Mouse (Mus musculus) layer of hippocampus, adult 9-11 months (tissue): ENCODE measurements around the gene Bpifc.
A peak's percentile ranks its signal among the peaks of the same experiment; 100 is the strongest.

Experiments used
- DNase-seq: peaks from one replicate; pipeline ENCODE4 v3.0.0; 2022

The Bpifc gene

DNA sequence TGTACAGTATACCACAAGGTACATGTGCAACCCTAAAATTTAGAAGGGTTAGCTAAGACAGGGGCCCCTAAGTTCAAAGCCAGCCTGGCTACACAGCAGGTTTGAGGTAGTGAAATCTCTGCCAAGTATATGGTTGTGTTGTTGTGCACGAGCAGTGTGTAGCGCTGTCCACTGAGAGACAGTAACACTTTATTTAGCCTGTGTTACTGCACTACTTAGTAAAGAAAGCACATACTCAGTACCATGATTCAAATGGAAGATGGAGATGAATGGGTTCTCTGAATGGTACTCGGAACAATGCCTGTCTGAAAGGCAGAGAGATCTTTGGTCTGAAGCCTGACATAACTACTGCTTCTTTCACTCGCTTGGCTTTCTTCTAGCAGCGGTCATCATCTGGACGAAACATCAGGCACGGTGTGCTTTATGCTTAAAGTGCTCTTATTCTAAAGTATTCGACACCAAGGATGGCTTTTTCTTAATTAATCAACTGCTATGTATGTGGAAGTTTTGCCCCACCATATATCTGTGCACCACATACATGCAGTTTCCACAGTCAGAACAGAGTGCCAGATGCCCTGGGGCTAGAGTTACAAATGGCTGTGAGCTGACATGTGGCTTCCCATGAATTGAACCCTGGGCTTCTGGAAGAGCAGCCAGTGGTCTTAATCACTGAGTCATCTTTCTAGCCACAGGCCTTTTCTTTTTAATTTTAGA is 63.1 kb downstream of the Bpifc start:
- DNase-seq, result no peak

- DNase-seq, result no peak
These were observed 75.3 kb downstream of the Bpifc start for GRCm38 (mm10) chr10:85936280-85936965.

DNA sequence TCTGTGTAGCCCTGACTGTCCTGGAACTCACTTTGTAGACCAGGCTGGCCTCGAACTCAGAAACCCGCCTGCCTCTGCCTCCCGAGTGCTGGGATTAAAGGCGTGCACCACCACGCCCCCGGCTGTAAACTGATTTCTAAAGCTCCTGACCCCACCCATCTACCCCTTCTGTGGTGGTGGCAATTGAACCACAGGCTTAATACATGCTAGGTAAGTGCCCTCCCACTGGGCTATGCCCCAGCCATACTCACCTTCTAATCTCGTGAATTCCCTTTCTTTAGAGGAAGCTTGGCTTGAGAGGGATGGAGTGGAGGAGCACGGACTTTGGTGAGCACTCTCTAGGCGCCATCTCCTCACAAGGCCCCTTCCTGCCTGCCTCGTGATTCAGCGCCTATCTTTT is 81.7 kb downstream of the Bpifc start:
- DNase-seq, result no peak

- DNase-seq, result no peak
These were observed 82.5 kb downstream of the Bpifc start for GRCm38 (mm10) chr10:85929208-85929591.

- DNase-seq, result peak; percentile 73
These were observed 83.0 kb downstream of the Bpifc start for GRCm38 (mm10) chr10:85928499-85929207.

GRCm38 (mm10) chr10:85927676-85928445 is 83.8 kb downstream of the Bpifc start, which contains the start of gene Ascl4:
Ascl4 (plus strand) TSS chr10:85927681.
- no peak for DNase-seq

DNA sequence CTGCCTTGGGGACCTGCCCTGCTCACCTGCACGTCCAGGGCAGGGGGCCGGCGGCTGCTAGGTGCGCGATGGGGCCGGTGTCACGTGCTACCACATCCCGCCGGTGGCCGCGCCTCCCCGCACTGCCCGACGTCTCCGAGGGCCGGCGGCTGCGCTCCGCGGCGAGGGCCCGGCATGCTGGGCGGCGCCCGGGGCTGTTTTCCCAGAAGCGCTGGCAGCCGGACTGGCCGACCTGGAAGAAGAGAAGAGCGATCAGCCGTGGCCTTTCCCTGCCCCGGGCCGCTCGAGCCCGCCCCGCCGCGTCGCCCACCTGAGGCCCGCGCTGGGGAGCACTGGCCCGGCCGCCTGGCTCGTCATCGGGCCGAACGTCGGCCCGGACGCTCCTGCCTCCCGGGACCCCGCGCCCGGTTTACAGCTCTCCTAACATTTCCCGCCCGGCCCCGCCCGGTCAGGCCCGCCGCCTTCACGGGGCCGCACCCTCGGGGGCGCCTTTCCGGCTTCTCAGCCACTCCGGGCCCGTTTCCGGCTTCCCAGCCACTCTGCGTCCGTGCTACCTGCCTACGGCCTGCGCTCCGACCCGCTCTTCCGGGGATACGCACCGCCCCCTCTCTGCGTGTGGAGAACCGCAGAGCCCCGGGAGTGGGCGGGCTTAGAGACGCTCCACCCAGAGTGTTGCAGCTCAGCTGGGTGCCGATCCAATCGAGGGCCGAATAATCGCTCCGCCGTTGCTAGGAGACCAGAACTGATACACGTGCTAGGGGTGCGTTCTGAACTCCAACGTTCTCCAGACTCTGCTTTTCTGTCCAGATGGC is 95.0 kb downstream of the Bpifc start, which contains the start of gene Prdm4:
Gene Prdm4 (minus strand): TSS at position 645 of the 812 bp plus-strand sequence.
- peak; percentile 99 for DNase-seq
